Mouse (Mus musculus): ENCODE data around the gene Tmem179. TPM values are rescaled to one million over a fixed set of nuclear protein-coding genes. Genes with fewer than 3 reads are reported as not detected.

Tmem179 gene
- total RNA-seq, 2 experiments from 2014 or later, result 5.8 to 6.6 TPM

DNA sequence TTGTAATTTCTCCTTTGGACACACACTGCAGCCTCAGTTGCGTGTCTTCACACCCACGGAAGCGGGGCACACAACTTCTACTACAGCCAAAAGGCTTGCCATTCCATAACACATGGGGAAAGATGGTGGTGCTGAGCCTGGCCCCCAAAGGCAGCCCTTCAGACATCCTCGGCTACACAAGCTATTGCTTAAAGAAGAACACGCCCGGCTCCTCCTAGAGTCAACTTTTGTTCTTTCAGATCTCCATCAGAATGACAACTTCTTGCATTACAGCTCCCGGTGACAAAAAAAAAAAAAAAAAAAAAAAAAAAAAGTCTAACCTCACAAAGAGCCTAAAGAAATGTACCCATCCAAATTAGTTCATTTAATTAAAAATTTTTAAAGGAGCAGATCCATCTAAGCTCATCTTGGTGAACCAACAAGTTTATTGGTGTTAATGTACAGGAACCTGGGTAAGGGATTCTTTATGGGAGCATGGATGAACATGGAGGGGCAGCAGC is 23.0 kb upstream of the Tmem179 start:
- DNase-seq (ENCODE audit: low spot score in 2 of 2), result no peak

DNA sequence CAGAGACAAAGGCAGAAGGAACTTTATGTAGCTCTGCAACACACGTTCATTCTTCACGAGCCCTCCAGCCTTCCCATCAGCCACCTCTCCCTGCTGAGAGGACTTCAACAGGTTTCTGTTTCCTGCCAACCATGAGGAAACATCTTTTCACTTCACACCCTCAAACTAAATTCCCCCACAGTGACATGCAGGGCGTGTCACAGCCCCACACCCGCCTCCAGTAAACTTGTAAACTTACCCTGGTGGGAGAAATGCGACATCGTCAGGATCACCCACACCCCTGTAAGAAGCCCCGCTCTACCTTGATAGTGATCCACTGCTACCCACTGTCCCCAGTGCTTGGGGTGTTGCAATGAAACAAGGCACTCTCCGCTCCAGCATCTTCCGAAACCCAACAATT is 21.8 kb upstream of the Tmem179 start:
- DNase-seq (ENCODE audit: low spot score in 2 of 2), result no peak

DNA sequence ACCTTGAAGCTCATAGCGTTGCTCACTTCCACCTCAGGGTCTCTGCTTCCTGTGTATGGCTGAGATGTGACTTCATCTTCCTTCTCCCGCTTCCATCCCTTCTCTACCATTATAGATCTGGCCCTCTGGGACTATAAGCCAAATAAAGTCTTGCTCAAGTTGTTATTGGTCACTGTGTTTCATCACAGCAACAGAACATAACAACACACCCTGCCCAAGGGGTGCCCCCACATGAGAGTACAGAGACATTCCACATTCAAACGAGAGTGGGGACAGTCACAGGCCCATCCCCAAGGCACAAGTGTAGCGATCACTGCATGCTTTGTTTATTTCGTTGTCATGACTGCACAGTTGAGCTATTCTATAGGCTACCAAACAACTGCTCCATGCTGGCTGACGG is 20.7 kb upstream of the Tmem179 start:
- no peak for DNase-seq (ENCODE audit: low spot score in 2 of 2)

DNA sequence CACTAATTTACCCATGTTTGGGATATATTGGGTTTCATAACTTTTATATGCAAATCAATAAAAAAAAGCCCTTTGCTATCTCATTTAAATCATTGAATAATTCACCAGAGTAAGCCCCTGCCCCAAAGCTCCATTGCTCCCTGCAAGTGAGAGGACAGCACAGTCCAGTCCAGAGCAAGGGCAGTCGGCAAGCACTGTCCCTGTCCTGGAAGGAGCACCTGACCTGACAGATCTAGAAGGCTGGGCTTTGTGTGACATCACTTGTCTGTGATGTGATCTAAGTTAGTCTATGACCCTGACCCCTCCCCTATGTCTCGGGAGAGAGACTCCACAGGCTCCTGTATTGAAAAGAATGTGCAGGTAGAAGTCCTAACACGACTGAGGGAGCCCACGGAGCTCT is 17.2 kb upstream of the Tmem179 start:
- DNase-seq (ENCODE audit: low spot score in 2 of 2), result no peak

DNA sequence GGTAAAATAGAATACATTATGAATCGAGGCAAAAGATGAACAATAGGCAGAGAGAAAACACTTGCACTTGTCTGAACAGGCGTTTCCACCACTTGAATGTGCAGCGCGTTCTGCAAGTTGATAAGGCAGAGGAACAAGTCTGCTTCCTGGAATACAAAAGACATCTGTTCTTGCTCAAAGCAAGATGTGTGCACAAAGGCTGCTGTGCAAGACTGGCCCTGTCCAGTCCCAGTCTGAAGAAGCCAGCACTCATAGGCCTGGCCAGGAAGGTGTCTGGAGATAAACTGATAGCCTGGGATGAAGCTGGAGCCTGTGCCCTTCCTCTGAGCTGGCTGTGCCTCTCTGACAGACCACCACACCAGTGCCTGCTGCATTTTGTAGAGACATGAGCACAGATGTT is 1.6 kb upstream of the Tmem179 start:
- no peak for DNase-seq (ENCODE audit: low spot score in 2 of 2)

DNA sequence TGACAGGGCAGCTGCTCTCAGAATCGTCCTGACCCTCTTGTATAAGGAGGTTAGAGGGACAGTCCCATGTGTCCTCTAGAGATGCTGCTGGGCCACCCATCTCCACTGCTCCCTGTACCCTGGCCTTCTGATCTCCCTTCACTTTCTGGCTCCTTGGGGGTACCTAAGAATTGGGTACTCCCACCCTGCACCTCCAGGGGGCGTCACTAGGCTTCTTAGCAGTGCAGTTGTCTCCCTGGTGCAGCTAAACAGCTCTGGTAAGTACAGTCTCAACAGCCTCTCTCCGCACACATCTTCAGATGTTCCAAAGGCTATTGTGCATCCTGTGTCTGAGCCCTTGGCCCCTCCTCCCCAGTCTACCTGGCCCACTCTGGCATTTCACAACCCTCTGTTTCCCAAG is 1.6 kb downstream of the Tmem179 start:
- DNase-seq (ENCODE audit: low spot score in 2 of 2), result no peak

DNA sequence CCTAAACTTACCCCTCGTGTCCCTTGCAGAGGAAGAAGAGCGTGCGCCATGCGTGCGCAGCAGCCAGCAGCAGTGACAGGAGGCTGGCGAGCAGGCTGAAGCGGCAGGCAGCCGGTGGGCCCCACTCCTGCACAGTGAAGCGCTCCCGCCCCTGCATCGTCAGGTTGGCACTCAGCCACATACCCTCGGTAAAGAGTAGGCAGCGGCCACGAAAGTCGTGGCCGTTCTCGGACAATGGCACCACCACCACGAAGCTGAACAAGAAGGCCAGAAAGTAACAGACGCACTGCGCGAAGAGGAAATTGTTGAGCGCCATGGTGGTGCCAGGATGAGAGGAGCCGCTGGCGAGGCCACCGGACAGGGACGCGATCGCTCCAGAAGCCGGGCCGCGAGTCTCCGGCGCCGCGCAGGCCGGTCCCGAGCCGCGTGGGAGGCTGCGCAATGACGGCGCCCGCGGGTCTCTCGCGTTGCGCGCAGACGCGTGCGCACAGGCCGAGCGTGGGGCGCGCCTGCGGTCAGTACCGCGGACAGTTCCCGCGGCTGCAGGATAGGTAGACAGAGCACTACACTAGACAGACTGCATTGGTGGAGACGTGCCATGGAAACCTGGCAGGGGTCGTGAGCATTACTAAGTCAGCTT is 5.7 kb downstream of the Tmem179 start:
- DNase-seq (ENCODE audit: low spot score in 2 of 2), result no peak

DNA sequence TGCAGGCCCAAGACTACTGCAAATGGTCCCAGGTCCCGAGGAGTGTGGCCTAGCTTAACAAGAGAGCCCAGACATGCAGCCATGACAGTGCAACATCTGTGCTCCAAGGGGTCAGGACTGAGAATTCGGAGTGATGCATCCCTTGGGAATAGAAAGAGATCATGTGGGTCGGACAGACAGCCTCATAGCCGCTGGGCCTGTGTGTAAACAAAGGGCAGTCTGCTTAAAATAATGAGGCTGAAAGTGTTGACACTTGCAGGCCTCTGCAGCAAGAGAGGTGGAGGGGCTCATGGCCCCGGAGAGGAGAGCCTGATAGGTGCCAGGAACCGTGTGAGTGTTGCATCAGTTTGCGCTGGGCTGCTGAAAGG is 6.2 kb downstream of the Tmem179 start:
- no peak for DNase-seq (ENCODE audit: low spot score in 2 of 2)

DNA sequence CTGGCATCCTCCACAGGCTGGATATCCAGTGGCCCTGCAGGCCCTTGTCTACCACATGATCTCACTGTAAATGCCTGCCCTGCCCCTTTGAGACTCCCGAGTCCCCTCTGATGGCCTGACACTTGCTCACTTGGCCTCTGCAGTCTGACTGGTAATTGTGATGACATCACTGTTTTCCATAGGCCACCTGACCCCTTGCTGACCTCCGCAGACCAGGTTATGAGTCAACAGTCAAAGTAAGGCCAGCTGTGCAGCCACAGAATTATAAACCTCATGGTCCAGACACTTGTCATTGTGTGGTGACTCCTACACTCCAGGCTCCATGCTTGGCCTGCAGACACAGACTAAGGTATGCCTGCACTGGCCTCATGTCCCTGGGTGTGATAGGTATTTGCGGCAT is 8.6 kb downstream of the Tmem179 start:
- DNase-seq (ENCODE audit: low spot score in 2 of 2), result no peak

DNA sequence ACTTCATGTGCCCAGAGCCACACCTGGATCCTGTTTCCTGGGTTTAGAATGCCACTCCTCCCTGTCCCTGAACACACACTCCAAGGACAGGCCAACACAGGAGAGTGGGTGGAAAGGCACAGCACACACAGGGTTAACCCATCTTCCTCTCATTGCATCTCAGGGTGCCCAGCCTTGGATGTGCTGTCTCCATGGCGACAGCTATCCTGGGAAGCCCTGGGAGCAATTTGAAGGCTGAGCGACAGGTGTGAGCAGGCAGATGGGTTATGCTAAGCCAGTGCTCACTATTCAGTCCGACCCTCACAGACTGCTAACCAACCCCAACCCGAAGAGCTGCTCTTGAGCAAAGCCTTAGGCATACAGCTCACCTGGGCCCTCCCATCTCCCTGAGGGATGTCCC is 9.3 kb downstream of the Tmem179 start:
- no peak for DNase-seq (ENCODE audit: low spot score in 2 of 2)

DNA sequence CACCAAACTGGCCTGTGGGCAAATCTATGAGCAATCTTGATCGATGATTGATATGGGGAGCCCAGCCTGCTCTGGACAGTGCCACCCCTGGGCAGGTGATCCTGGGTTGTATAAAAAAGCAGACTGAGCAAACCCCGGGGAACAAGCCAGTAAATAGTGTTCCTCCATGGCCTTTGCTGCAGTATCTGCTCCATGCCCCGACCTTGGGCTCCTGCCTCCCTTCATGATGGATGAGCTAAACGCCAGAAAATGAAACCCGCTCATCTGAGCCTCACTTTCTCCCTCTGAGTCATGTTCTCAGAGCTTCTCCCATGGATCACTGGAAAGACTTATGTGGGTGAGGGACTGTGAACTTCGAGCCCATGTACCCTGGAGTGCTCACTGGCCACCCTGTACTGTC is 10.3 kb downstream of the Tmem179 start:
- DNase-seq (ENCODE audit: low spot score in 2 of 2), result no peak

DNA sequence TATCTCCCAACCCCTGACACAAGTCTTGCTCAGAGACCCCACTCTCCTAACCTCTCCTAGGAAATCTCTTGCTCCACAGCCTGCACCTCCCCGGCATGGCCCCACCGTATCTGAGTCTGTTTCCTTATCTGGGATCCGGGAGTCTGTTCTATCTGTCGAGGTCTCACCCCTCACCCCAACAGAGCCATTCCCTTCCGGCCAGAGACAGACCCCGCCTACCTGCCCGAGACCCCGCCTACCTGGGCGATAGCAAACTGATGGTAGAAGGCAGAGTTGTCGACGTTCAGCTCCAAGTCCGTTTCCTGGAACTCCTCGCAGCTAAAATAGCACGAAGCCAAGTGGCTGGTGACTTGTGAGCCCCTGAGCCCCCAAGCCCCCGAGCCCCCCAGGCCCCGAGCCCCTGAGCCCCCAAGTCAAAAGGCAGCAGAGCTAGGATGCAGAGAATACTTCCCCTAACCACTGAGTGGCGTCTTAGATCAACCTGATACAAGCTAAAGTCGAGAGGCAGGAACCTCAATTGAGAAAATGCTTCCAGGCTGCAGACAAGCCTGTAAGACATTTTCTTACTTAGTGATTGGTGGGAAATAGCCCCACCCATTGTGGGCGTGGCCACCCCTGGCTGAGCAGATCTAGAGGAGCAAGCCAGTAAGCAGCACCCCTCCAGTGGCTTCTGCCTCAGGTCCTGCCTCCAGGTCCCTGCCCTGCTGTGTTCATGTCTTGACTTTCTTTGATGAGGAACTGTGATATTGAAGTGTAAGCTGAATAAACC is 13.4 kb downstream of the Tmem179 start:
- DNase-seq (ENCODE audit: low spot score in 2 of 2), result no peak

DNA sequence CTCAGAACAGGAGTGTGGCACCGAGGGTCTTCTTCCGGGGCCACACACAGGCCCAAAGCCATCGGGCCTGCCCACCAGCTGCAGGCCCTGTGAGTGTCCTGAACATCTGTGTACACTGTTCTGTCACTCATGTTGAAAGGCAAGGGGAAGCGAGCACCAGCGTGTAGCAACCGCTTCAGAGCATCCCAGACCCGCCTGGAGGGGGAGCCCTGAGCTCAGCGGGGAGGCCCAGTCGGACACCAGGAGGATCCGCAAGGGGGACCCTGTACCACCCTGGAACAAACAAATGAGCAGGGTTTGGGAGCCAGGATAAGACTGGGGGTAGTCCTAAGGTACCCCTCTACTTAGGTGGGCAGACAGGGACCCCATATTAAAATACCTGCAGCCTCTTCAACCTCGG is 17.9 kb downstream of the Tmem179 start:
- DNase-seq (ENCODE audit: low spot score in 2 of 2), result no peak

DNA sequence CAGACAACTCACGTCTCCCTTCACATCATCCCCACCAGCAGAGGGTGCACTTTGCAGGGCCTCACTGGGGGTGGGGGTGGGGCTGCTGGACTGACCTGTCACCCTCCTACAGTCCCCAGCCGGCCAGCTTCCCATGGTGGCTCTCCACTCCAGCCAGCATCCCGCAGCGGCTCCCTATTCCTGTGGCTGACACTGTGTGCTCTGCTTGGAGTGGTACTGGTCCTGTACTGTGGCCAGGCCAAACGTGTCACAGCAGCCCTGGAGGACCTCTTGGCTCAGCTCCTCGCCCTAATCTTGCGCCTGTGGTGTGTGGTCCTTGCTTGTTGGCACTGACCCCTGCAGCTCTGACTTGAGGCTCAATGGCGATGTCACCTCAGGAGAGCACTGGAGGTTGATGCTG is 18.8 kb downstream of the Tmem179 start:
- DNase-seq (ENCODE audit: low spot score in 2 of 2), result no peak

DNA sequence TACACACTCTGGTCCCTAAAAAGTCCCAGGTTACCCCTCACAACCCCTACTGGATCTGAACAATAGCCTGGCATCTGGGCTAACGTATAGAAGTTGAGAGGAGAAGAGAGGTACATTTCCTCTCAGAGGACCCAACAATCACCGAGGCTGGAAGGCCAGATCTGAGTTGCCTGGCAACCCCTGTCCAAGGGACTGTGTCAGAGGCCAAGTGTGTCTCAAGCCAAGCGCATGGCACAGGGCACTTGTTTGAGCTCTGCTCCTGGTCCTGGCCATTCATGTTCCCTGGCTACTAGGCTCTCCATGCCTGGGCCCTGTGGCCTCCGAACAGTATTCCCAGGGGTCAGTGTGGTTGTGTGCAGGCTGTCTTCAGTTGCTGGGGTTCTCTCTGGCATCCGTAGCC is 20.4 kb downstream of the Tmem179 start:
- no peak for DNase-seq (ENCODE audit: low spot score in 2 of 2)

DNA sequence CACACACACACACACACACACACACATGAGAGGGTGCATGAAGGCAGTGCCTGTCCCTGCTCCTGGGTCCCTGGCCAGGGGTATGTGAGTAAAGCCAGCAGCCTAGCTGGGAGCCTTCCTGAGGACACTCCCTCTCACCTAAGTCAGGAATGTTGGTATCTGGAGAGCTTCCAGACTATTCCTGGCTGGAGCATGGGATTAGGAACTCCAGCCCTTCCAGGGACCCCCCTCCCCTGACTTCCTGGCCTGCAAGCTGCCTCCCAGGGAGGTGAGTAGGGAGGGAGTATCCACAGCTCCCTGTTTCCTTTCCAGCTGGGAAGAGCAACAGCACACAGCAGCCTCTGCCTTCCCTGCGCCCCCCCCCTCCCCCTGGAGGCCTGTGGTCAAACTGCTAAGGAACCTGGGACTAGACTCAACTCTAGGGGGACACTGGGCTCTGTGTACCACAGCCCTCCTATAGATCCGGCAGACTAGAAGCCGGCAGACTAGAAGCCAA is 26.1 kb downstream of the Tmem179 start:
- no peak for DNase-seq (ENCODE audit: low spot score in 2 of 2)

DNA sequence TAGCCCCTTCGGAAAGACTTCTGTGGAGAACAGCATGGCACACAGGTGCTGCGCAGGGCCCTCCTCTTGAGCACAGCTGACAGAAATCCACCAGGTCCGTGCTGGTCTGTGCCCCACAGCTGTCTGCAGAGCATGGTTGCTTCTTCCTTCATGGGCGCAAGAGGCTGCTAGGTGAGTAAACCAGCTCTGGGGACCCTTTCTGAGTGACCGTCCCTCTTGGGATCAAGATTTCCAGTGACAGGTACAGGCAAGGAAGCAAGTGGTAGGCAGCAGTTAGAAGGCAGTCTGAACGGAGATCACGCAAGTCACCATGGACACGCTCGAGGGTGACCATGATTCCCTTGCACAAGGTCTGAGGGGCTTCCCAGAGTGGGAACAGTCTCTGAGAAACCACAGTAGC is 27.0 kb downstream of the Tmem179 start:
- DNase-seq (ENCODE audit: low spot score in 2 of 2), result no peak

DNA sequence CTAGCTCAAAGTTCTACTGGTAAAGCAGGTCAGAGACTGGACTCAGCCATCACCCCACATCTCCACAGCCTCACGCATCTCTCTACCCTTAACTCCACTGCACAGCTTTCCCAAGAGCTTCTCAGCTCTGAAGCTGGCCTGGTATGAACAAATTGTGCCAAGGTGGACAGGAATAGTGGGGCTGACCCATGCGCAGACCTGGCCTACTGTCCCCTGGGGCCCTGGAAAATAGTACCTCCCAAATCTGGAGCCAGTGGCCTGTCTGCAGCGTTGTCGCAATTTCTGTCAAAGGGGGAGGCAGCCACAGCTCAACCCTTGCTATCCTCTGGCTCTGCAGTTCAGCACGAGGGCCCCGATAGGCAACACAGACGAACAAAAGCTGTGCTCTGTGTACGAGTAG is 27.4 kb downstream of the Tmem179 start, which contains the start of gene A530016L24Rik:
Gene A530016L24Rik (plus strand): TSS at position 315 of the 400 bp plus-strand sequence.
- DNase-seq (ENCODE audit: low spot score in 2 of 2), result no peak

DNA sequence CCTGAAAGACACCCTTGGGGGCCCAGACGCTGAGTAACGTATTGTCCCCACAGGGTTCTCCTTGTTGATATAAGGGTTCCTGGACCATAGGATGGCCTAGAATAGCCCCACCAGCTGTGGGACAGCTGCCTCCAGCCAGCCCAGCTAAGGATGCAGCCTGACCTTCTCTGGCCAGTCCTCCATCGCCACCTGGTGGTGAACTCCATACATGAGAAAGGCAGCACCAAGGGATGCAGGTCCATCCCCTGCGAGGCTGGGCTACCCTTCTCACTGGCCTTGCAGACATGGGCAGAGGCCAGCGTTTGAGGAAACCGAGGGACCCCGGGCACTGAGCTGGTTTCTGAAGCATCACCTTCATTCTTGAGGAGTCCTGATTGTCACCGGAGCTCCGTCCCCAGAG is 42.8 kb downstream of the Tmem179 start:
- peak; percentile 70 to 80 for DNase-seq (ENCODE audit: low spot score in 2 of 2)

DNA sequence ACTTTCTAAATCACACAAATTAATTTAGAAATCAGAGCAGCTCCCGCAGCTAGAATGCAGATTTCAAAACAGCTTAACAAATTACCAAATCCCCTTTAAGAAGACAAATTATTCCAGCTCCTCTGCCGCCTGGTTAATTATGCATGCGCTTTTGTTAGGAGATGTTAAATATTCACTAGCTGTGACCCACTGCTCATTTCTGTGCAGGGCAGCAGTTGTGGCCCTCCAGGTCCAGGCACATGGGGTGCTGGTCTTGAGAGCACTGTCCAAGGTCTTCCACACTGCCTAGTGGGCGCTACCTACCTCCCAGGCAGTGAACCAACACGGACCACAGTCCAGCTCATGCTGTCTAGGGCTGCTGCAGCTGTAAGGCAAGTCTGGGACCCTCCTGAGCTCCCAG is 46.3 kb downstream of the Tmem179 start:
- DNase-seq (ENCODE audit: low spot score in 2 of 2), result no peak

DNA sequence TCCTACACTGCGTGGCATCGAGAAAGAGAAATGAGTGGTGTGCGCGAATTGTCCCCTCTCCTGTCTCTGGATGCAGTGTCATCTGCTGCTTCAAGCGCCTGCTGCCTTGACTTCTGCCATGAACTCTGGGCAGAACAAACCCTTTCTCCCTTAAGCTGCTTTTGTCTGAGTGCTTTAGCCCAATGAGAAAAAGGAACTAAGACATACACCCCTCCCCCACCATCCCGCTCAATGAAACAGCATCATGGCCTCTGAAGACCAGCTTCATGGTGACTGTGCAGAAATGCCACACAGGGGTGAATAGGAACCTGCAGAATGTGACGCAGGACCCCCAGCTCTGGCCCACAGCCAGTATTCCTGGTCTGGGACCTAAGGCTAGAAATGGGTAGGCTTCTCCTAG is 47.2 kb downstream of the Tmem179 start:
- no peak for DNase-seq (ENCODE audit: low spot score in 2 of 2)

DNA sequence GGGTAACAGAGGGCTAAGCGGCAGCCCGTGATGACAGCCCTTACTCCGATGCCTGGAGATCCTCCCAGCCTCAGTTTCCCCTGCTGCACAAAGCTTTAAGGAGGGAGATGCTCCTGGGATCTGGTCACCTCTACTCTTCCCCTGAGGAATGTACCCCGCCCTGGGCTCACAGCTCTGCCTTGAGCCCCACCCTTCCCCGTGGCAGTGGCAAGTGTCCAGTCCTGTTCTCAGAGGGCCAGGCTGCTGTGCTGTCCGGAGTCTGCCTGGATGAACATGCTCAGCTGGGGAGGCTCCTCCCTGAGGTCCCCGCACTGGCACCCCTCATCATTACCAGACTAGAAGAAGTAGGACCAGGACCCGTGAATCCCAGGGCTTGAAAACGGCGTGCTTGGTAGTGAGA is 49.2 kb downstream of the Tmem179 start:
- DNase-seq (ENCODE audit: low spot score in 2 of 2), result no peak

DNA sequence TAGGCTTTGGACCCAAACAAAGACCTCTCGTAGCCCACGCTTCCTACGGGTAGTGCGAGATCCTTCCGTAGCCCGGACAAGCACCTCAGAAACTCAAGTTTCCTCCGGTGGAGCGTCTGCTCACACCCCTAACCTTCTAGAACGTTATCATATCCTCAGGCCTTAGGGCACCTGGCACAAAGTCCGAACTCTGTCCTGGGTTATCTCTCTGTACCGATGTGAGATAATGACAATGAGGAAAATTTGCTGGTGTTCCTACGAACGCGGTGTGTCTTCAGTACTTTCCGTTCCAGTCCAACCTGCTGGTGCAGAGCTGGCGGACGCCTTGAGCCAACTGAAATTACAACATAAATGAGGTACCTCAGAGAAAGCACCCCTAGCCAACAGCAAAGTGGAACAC is 50.6 kb downstream of the Tmem179 start:
- DNase-seq (ENCODE audit: low spot score in 2 of 2), result no peak
